Mouse (Mus musculus): ENCODE measurements around the gene Iqsec1. TPM values are rescaled to one million over a fixed set of nuclear protein-coding genes. Genes with fewer than 3 reads are reported as not detected.

Gene Iqsec1
- polyA plus RNA-seq, 1 experiment, result 46.1 TPM

GRCm38 (mm10) chr6:90619936-90620335 is 368.5 kb downstream of the Iqsec1 start:
- 78% methylated on average over 5 of the region's 5 CpGs for WGBS
- TF ChIP-seq CTCF (IDR thresholded peaks at IDR 0.05; ENCODE audit: extremely low read depth, insufficient read length, insufficient replicate concordance, low read depth, low read length) (no peak), POLR2A (IDR thresholded peaks at IDR 0.05; ENCODE audit: low read depth, low read length) (no peak)
- no peaks in the 10 kb centered on the region for H3K27me3 ChIP-seq (ENCODE audit: control insufficient read depth, insufficient read depth, low read length)
- no peaks in the 10 kb centered on the region for H3K4me1 ChIP-seq (ENCODE audit: control insufficient read depth, insufficient read depth, insufficient read length, low read length)
- no peak overlapping the region for H3K4me3 ChIP-seq (ENCODE audit: low read depth, low read length)
- no peak overlapping the region for H3K27ac ChIP-seq (ENCODE audit: insufficient read depth, low read depth, low read length)
- H3K36me3 ChIP-seq (ENCODE audit: control insufficient read depth, insufficient read depth, low read length), result no peaks in the 10 kb centered on the region

- no peak overlapping the region for H3K27ac ChIP-seq (ENCODE audit: insufficient read depth, low read depth, low read length)
- 67% methylated on average over 19 of the region's 19 CpGs for WGBS
- TF ChIP-seq POLR2A (IDR thresholded peaks at IDR 0.05; ENCODE audit: low read depth, low read length) (no peak), CTCF (IDR thresholded peaks at IDR 0.05; ENCODE audit: extremely low read depth, insufficient read length, insufficient replicate concordance, low read depth, low read length) (no peak)
- no peaks in the 10 kb centered on the region for H3K27me3 ChIP-seq (ENCODE audit: control insufficient read depth, insufficient read depth, low read length)
- no peaks in the 10 kb centered on the region for H3K36me3 ChIP-seq (ENCODE audit: control insufficient read depth, insufficient read depth, low read length)
- H3K4me3 ChIP-seq (ENCODE audit: low read depth, low read length), result no peak overlapping the region
- H3K4me1 ChIP-seq (ENCODE audit: control insufficient read depth, insufficient read depth, insufficient read length, low read length), result no peaks in the 10 kb centered on the region
Measured at GRCm38 (mm10) chr6:90618821-90619636, 369.5 kb downstream of the Iqsec1 start.

GRCm38 (mm10) chr6:90618274-90618673 is 370.2 kb downstream of the Iqsec1 start:
- WGBS, result 57% methylated on average over 4 of the region's 4 CpGs
- no peaks in the 10 kb centered on the region for H3K4me1 ChIP-seq (ENCODE audit: control insufficient read depth, insufficient read depth, insufficient read length, low read length)
- H3K36me3 ChIP-seq (ENCODE audit: control insufficient read depth, insufficient read depth, low read length), result no peaks in the 10 kb centered on the region
- no peak overlapping the region for H3K4me3 ChIP-seq (ENCODE audit: low read depth, low read length)
- H3K27ac ChIP-seq (ENCODE audit: insufficient read depth, low read depth, low read length), result no peak overlapping the region
- no peaks in the 10 kb centered on the region for H3K27me3 ChIP-seq (ENCODE audit: control insufficient read depth, insufficient read depth, low read length)
- TF ChIP-seq CTCF (IDR thresholded peaks at IDR 0.05; ENCODE audit: extremely low read depth, insufficient read length, insufficient replicate concordance, low read depth, low read length) (no peak), POLR2A (IDR thresholded peaks at IDR 0.05; ENCODE audit: low read depth, low read length) (no peak)

GRCm38 (mm10) chr6:90616481-90616880 is 372.0 kb downstream of the Iqsec1 start:
- no peak for TF ChIP-seq CTCF (IDR thresholded peaks at IDR 0.05; ENCODE audit: extremely low read depth, insufficient read length, insufficient replicate concordance, low read depth, low read length)
- no peak for TF ChIP-seq POLR2A (IDR thresholded peaks at IDR 0.05; ENCODE audit: low read depth, low read length)
- WGBS, result 84% methylated on average over 6 of the region's 6 CpGs
- H3K4me3 ChIP-seq (ENCODE audit: low read depth, low read length), result no peak overlapping the region

DNA sequence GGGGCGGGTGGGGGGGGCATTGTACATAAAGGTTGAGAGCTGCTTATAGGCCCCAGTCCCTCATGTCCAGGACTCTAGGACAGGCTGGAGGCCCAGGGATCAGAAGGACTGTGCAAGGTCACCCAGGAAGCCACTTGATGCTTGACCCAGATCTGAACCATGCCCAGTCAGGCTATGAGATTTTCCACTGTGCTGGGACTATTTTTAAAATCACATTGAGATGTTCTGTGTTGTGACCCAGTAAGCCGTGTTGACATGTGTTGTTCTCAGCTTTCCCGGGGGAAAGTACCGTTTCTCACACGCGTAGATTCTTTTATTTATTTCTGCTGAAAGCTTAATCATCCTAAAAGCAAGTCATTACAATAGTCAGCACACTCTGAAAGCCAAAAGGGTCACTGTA is 372.5 kb downstream of the Iqsec1 start:
- H3K4me1 ChIP-seq (ENCODE audit: control insufficient read depth, insufficient read depth, insufficient read length, low read length), result no peaks in the 10 kb centered on the region
- no peaks in the 10 kb centered on the region for H3K27me3 ChIP-seq (ENCODE audit: control insufficient read depth, insufficient read depth, low read length)
- no peaks in the 10 kb centered on the region for H3K36me3 ChIP-seq (ENCODE audit: control insufficient read depth, insufficient read depth, low read length)
- H3K4me3 ChIP-seq (ENCODE audit: low read depth, low read length), result no peak overlapping the region
- H3K27ac ChIP-seq (ENCODE audit: insufficient read depth, low read depth, low read length), result no peak overlapping the region
- TF ChIP-seq CTCF (IDR thresholded peaks at IDR 0.05; ENCODE audit: extremely low read depth, insufficient read length, insufficient replicate concordance, low read depth, low read length), result no peak
- no peak for TF ChIP-seq POLR2A (IDR thresholded peaks at IDR 0.05; ENCODE audit: low read depth, low read length)
- WGBS, result 86% methylated on average over 6 of the region's 6 CpGs

More at GRCm38 (mm10) chr6:90616481-90616880, 372.0 kb downstream of the Iqsec1 start:
- no peaks in the 10 kb centered on the region for H3K27me3 ChIP-seq (ENCODE audit: control insufficient read depth, insufficient read depth, low read length)
- H3K36me3 ChIP-seq (ENCODE audit: control insufficient read depth, insufficient read depth, low read length), result no peaks in the 10 kb centered on the region
- no peak overlapping the region for H3K27ac ChIP-seq (ENCODE audit: insufficient read depth, low read depth, low read length)
- no peaks in the 10 kb centered on the region for H3K4me1 ChIP-seq (ENCODE audit: control insufficient read depth, insufficient read depth, insufficient read length, low read length)

GRCm38 (mm10) chr6:90615362-90615761 is 373.1 kb downstream of the Iqsec1 start:
- no peaks in the 10 kb centered on the region for H3K4me1 ChIP-seq (ENCODE audit: control insufficient read depth, insufficient read depth, insufficient read length, low read length)
- no peak overlapping the region for H3K4me3 ChIP-seq (ENCODE audit: low read depth, low read length)
- no peaks in the 10 kb centered on the region for H3K36me3 ChIP-seq (ENCODE audit: control insufficient read depth, insufficient read depth, low read length)
- H3K27me3 ChIP-seq (ENCODE audit: control insufficient read depth, insufficient read depth, low read length), result no peaks in the 10 kb centered on the region
- H3K27ac ChIP-seq (ENCODE audit: insufficient read depth, low read depth, low read length), result no peak overlapping the region
- TF ChIP-seq POLR2A (IDR thresholded peaks at IDR 0.05; ENCODE audit: low read depth, low read length) (no peak), CTCF (IDR thresholded peaks at IDR 0.05; ENCODE audit: extremely low read depth, insufficient read length, insufficient replicate concordance, low read depth, low read length) (no peak)
- 78% methylated on average over 7 of the region's 7 CpGs for WGBS

DNA sequence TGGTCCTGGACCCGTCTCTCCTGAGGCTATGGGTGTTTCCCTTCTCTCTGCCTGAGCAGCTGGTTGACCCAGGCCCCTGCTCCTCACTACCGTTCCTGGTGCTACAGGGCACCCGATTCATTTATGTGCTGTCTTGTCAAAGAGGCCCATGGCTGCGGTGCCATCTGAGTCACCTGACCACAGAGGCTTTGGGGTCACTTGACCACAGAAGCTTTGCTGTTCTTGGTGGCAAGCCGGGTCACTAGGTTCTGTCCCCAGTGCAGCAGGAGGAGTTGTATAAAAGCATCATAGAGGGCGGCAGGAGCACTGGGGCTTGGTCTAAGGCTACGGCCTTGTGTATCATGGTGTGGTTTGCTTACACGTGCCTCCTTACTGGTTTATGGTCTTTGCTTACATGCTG is 375.2 kb downstream of the Iqsec1 start:
- 80% methylated on average over 8 of the region's 8 CpGs for WGBS
- TF ChIP-seq POLR2A (IDR thresholded peaks at IDR 0.05; ENCODE audit: low read depth, low read length), result no peak
- no peak for TF ChIP-seq CTCF (IDR thresholded peaks at IDR 0.05; ENCODE audit: extremely low read depth, insufficient read length, insufficient replicate concordance, low read depth, low read length)
- H3K4me1 ChIP-seq (ENCODE audit: control insufficient read depth, insufficient read depth, insufficient read length, low read length), result no peaks in the 10 kb centered on the region
- H3K27me3 ChIP-seq (ENCODE audit: control insufficient read depth, insufficient read depth, low read length), result no peaks in the 10 kb centered on the region
- H3K36me3 ChIP-seq (ENCODE audit: control insufficient read depth, insufficient read depth, low read length), result no peaks in the 10 kb centered on the region
- no peak overlapping the region for H3K4me3 ChIP-seq (ENCODE audit: low read depth, low read length)
- H3K27ac ChIP-seq (ENCODE audit: insufficient read depth, low read depth, low read length), result no peak overlapping the region
